Mouse (Mus musculus) embryonic fibroblast, embryonic 13.5 days (primary cell): ENCODE results near the gene Ccdc36. TPM values are rescaled to one million over a fixed set of nuclear protein-coding genes. Genes with fewer than 3 reads are reported as not detected.

Experiments
- H3K27ac ChIP-seq: 2 replicates; pipeline ENCODE4 v1.5.1; 2012; ENCODE audit warnings: low read length, control low read depth, inconsistent platforms; ENCODE audit not compliant: insufficient read depth
- H3K4me1 ChIP-seq: 2 replicates; pipeline ENCODE4 v1.6.1; 2011; ENCODE audit warnings: low read length; ENCODE audit not compliant: control insufficient read depth, insufficient read depth
- H3K4me3 ChIP-seq: 2 replicates; pipeline ENCODE4 v1.5.1; 2011; ENCODE audit warnings: mild to moderate bottlenecking, control low read depth, low read length; ENCODE audit not compliant: insufficient read depth
- CTCF ChIP-seq: IDR thresholded peaks from 2 replicates; pipeline ENCODE4 v1.5.1; 2011; ENCODE audit warnings: mild to moderate bottlenecking, control low read depth, low read length, moderate library complexity, borderline replicate concordance; ENCODE audit not compliant: insufficient read depth
- POLR2A ChIP-seq: IDR thresholded peaks from 2 replicates; pipeline ENCODE4 v1.6.1; 2011; ENCODE audit warnings: low read depth, mild to moderate bottlenecking, control low read depth, low read length, moderate library complexity
- polyA plus RNA-seq: library from polyadenylated mRNA; stranded (reverse); fragments of >200 nt; gene quantifications from 2 replicates; pipeline ENCODE4 v1.2.4, GENCODE M21; 2011; ENCODE audit warnings: low read depth; ENCODE audit not compliant: missing spikeins, insufficient read length

Gene Ccdc36
- 0.22 TPM in 1 of 2 replicates, not detected in the other for polyA plus RNA-seq

DNA sequence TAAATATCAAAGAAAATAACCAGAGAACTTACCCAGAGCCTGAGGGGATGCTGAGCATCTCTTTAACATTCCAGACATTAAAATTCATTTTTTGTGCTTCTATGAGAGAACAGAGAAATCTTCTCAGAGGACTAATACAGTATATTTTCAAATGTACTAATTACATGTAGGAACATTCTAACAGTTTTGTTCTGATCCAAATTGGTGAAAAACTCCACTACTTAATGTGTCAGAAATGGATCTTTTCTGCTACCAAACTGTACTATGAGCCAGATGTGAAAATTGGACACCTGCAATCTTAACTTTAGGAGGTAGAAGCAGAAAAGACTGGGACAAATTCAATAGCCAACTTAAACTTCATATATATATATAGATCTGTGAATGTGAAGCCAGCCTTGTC is at the start of gene Ccdc36:
TSS of gene Ccdc36 (minus strand) at position 101 of the 400 bp plus-strand sequence.
- Histone ChIP-seq H3K4me3 (no peak within 1 kb of the TSS), H3K4me1 (no peaks in the 10 kb centered on the region), H3K27ac (no peak within 1 kb of the TSS)
- TF ChIP-seq CTCF = no peak
- TF ChIP-seq POLR2A = no peak

DNA sequence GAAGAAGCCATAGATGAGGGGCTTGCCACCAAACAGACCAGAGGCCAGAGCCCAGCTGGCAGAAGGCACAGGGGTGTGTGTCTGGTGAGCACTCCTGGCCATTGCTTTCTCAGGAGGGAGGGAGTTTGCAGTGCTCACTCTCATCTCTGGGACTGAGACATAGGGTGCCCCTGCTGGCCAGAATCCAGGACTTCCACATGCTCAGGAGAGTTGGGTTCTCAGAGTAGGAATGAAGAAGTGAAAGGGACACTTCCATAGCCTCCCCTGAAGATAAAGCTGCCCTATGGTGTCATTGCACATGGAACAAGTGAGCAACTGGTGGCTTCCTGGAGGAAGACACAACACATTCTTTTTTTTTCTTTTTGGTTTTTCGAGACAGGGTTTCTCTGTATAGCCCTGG is 46.2 kb upstream of the Ccdc36 start:
- Histone ChIP-seq H3K4me1 (0 out of 2 replicates have a peak, but pooled peaks cover 6% of the 10 kb centered on the region), H3K4me3 (no peak overlapping the region), H3K27ac (no peak overlapping the region)
- no peak for TF ChIP-seq POLR2A
- TF ChIP-seq CTCF = no peak

DNA sequence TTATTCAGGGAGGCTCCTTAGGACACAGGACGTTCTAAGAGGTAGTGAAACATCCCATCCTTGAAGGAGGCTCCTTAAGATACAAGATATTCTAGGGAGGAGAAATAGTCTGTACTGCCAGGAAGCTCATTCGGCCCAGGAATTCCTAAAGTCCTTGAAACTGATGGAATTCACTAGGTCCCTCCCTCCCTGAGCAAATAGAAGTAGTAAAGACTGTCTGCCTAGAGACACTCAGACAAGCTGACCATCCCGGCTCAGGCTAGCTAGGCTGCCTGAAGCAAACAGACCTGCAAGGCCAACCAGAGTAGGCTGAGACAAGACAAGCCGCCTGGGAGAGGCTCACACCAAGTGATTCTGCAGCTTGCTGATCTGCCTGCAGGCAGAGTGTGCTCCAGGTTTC is 41.6 kb upstream of the Ccdc36 start:
- no peaks in the 10 kb centered on the region for H3K4me1 ChIP-seq
- TF ChIP-seq POLR2A (no peak), CTCF (no peak)
- H3K4me3 ChIP-seq = no peak overlapping the region
- H3K27ac ChIP-seq = no peak overlapping the region

DNA sequence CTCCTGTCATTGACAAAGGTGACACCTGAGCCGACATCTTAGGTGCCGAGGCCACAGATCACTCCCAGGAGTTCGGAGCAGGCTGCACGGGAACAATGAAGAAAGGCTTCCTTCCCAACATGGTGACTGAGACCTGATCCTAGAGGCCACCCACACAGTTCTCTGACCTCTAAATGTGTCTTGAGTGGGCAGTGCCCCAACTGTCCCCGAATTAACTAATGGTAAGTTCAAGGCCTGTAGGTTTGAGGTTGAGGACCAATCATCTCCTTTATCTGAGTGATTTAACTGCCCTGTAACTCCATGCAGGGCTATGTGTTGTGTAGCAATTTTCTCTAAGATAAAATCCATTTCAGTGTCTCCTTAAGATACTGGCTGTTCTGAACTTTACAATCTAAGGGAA is 41.1 kb upstream of the Ccdc36 start:
- no peak overlapping the region for H3K4me3 ChIP-seq
- TF ChIP-seq POLR2A = no peak
- TF ChIP-seq CTCF = no peak

DNA sequence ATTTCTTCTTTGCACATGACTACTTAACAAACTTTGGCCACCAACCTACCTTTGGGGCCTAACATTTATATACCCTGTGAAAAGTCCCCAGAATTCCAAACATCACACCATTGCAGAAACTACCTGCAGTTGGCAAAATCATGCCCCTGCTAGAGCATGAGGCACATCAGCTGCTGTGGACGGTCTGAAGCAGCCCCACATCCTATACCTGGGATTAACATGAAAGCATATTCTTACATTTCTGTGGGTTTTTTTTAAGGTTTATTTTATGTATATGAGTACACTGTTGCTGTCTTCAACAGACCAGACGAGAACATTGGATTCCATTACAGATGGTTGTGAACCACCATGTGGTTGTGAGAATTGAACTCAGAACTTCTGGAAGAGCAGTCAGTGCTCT is 37.9 kb upstream of the Ccdc36 start:
- Histone ChIP-seq H3K4me3 (no peak overlapping the region), H3K4me1 (peaks cover 2% of the 10 kb centered on the region; the same call in 1 of the 2 replicates), H3K27ac (no peak overlapping the region)
- TF ChIP-seq POLR2A (no peak), CTCF (no peak)

More for the DNA sequence above, 41.1 kb upstream of the Ccdc36 start:
- H3K4me1 ChIP-seq = no peaks in the 10 kb centered on the region
- no peak overlapping the region for H3K27ac ChIP-seq

DNA sequence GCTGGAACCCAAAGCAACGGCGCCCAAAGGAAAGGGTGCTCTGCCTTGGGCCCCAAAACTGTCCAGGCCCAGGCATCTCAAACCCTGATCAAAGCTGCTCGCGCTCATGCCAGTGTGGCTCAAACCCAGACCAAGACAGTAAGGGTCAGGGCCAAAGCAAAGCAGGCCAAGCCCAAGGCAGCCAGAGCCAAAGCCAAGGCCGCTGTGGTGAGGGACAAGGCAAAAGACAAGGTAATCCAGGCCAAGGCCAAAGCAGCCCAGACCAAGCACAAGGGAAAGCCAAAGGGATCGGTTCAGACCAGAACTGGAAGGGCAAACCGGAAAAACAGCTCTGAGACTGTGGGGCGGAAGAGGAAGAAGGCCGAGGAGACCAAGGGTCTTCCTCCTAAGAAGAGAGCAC is 35.4 kb upstream of the Ccdc36 start:
- no peak overlapping the region for H3K27ac ChIP-seq
- no peak overlapping the region for H3K4me3 ChIP-seq
- TF ChIP-seq CTCF = no peak
- H3K4me1 ChIP-seq = peaks cover 2% of the 10 kb centered on the region; the same call in 1 of the 2 replicates

DNA sequence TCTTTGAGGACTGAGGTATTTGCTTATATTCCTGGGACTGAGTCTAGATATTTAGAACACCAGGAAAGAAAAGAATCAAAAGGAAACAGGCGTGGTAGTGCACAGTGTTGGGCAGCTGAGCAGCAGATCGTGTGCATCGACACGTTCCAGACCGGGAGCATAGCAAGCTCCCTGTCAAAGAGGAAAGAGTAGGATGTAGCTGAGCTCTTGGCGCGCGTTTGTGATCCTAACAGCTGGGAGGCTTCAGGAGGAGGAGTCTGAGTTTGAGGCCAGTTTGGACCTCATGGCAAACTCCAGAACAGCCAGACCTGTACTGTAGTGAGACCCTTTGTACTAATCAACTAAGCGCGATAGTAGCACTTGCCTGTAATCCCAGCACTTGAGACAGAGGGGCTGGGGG is 33.9 kb upstream of the Ccdc36 start:
- no peak overlapping the region for H3K27ac ChIP-seq
- H3K4me1 ChIP-seq = peaks cover 2% of the 10 kb centered on the region; the same call in 1 of the 2 replicates
- no peak for TF ChIP-seq POLR2A
- no peak for TF ChIP-seq CTCF
- H3K4me3 ChIP-seq = no peak overlapping the region

DNA sequence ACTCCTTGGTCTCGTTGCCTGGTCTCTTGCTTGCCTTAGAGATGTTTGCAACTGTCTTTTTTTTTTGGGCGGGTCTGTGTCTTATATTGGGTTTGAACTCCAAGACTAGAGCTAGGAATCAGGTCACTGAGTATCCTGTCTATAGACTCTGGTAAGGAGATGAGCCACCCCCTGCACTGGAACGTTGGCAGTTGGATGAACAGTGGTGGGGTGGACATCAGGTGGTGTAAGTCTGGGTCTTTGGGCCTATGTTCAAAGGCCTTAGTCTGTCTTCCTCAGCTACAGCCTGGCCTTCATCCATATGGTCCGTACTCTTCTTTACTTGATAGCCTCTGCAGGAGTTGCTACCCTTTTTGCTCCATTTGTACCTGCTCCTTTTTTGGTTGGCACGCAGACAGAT is 33.4 kb upstream of the Ccdc36 start:
- no peak overlapping the region for H3K27ac ChIP-seq
- TF ChIP-seq POLR2A (no peak), CTCF (no peak)
- peak overlapping the region; percentile 86 for H3K4me3 ChIP-seq
- peaks cover 2% of the 10 kb centered on the region; the same call in 1 of the 2 replicates for H3K4me1 ChIP-seq

DNA sequence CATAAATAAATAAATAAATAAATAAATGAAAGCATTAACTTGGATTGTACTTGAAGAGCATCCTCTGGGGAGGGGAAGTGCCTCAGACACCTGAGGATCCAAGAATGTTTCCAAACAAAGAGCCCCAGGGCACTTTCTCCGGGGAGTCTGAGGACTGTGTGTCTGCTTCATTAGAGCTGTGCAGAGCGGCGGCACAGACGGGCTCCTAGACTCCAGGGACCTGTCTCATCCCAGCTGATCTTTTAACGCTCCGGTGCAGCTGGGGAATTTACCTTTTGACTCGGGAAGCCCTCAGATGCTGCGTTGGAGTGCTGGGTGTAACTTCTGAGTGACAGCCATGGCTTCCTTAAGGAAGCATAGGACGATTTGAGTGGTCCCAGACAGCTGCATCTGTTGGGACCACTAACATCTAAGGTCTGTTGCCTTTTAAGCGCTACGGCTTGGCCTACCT is 32.9 kb upstream of the Ccdc36 start, which contains the start of gene Klhdc8b:
TSS of gene Klhdc8b (minus strand) at position 401 of the 451 bp plus-strand sequence.
- H3K27ac ChIP-seq = peak within 1 kb of the TSS; percentile 20; the same call in 1 of the 2 replicates
- H3K4me3 ChIP-seq = peak within 1 kb of the TSS; percentile 86
- TF ChIP-seq POLR2A (no peak), CTCF (no peak)
- H3K4me1 ChIP-seq = peaks cover 2% of the 10 kb centered on the region; the same call in 1 of the 2 replicates

DNA sequence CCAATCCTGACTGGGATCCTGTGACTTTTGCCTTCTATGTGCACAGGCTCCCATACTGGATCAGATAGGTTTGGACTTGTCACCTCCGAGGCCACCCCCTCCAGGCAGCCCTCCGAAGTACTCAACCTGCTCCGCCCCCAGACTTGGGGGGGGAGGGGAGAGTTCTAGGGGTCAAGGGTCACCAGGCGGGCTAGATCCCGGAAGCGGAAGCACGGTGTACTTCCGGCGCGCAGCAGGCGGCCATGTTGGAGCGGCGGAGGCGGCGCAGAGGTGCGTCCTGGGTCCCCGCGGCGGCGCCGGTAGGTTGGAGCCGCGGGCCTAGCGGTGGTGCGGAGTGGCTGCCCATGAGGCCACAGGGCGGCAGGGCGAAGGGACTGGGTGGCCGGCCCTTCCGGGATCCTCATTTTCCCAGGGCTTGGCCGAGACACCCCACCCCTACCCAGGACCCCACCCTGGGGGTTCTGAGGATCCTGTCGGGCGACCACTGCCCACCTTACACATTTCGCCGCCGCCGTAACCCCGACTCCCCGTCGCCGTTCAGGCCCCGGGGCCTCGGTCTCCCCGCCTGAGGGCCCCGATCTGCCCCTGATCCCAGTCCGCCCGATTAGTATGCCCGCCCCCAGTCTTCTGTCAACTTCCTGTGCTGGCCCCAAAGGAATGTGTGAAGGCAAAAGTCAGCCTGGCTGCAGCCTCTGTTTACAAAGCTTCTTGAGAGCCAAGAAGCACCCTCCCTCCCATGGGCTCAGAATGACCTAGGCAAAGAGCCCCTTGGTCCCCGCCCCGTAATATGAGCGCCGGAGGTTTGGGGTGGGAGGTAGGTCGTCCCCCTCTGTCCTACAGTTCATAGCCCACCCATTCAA is 32.3 kb upstream of the Ccdc36 start, which contains the start of gene Ccdc71:
TSS of gene Ccdc71 (plus strand) at position 209 of the 860 bp plus-strand sequence.
- TF ChIP-seq CTCF = no peak
- peak; percentile 38 for TF ChIP-seq POLR2A
- Histone ChIP-seq H3K4me1 (peaks cover 2% of the 10 kb centered on the region; the same call in 1 of the 2 replicates), H3K27ac (peak within 1 kb of the TSS; percentile 20; the same call in 1 of the 2 replicates), H3K4me3 (peak within 1 kb of the TSS; percentile 86)
